Mouse (Mus musculus): ENCODE measurements around the gene Kcnip2. TPM values are rescaled to one million over a fixed set of nuclear protein-coding genes. Genes with fewer than 3 reads are reported as not detected.

Gene Kcnip2
- total and polyA plus RNA-seq, 3 experiments = not detected

DNA sequence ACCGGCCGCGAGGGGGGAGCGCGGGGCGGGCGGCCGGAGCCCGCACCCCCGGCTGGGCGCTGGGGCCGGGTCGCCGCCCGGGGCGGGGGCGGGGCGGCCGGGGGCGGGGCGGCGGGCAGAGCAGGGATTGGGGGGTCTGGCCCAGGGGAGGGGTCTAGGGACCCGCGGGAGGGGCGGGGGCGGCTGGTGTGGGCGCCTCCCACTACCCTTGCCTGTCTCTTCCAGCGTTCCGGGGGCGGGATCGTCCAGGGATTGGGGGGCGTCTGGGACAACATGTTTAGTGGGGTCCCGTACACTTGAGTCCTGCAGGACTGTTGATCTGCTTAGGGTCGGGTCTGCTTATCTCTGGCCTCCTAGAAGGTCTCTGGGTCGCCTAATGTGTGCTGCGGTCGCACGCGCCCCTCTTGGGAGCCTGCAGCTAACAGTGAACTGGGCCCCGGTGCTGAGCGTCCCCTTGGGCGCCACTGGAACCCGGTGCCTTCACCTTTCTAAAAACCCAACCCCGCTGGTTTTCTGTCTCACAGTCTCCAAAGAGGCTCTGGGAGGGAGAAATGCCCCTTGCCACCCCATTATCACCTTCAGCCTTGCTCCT is 72.8 kb downstream of the Kcnip2 start:
- H3K27me3 ChIP-seq (replicated peaks) = peaks cover 10% of the 10 kb centered on the region
- H3K4me1 ChIP-seq (ENCODE audit: control insufficient read depth in 1 of 2, insufficient read depth in 2 of 2) = peaks cover 2 to 17% of the 10 kb centered on the region in 2 experiments
- no peaks in the 10 kb centered on the region for H3K79me2 ChIP-seq (replicated peaks; ENCODE audit: control insufficient read depth, extremely low read depth, insufficient read depth, poor library complexity, severe bottlenecking)
- H3K4me3 ChIP-seq (replicated peaks in 1 of 3; ENCODE audit: low read depth in 2 of 3, low read length in 2 of 3, poor library complexity in 1 of 3) = no peak overlapping the region
- H3K27ac ChIP-seq (ENCODE audit: insufficient read depth, low read depth) = no peak overlapping the region
- dilution Hi-C loops (cut with MboI; ENCODE audit: extremely low pct_ligation_motif_present, extremely low pct_unique_long_range_greater_than_20kb, low sequenced_read_pairs) (no loop called here), in situ Hi-C loops (cut with MboI; ENCODE audit: low pct_ligation_motif_present, low pct_unique_long_range_greater_than_20kb, low sequenced_read_pairs) (loop anchor here (10.0 kb wide), 1 partner anchor 528 kb away; no protein-coding TSS in a partner anchor)
- DNase-seq (ENCODE audit: extremely low read depth) = no peak
- H3K9ac ChIP-seq (ENCODE audit: insufficient read depth, low read depth) = no peak overlapping the region
- no peak for TF ChIP-seq USF2 (conservative IDR thresholded peaks at IDR 0.05; ENCODE audit: low read depth, low read length)
- TF ChIP-seq ZMIZ1 (IDR thresholded peaks at IDR 0.05; ENCODE audit: low read depth, low read length) = no peak
- TF ChIP-seq CHD1 (IDR thresholded peaks at IDR 0.05; ENCODE audit: low read depth, low read length) = no peak
- no peak for TF ChIP-seq SIN3A (IDR thresholded peaks at IDR 0.05; ENCODE audit: low read length)
- TF ChIP-seq HCFC1 (IDR thresholded peaks at IDR 0.05; ENCODE audit: low read depth, low read length) = no peak
- TF ChIP-seq UBTF (IDR thresholded peaks at IDR 0.05; ENCODE audit: low read depth, low read length) = no peak
- no peak for TF ChIP-seq POLR2A (IDR thresholded peaks at IDR 0.05; ENCODE audit: low read depth, low read length)
- TF ChIP-seq RAD21 (IDR thresholded peaks at IDR 0.05; ENCODE audit: low read depth, low read length) = no peak
- TF ChIP-seq MEF2A (IDR thresholded peaks at IDR 0.05; ENCODE audit: borderline replicate concordance, low read depth, low read length) = no peak
- TF ChIP-seq NELFE (IDR thresholded peaks at IDR 0.05; ENCODE audit: low read depth, low read length) = no peak
- peaks cover 14% of the 10 kb centered on the region for H3K9me3 ChIP-seq (replicated peaks; ENCODE audit: low read length)
- peaks cover 0 to 13% of the 10 kb centered on the region in 2 experiments for H3K36me3 ChIP-seq (replicated peaks in 1 of 2; ENCODE audit: control insufficient read depth in 1 of 2, insufficient read depth in 1 of 2, low read length in 1 of 2)
- no peak overlapping the region for H3K4me2 ChIP-seq (ENCODE audit: insufficient read depth, low read depth, poor library complexity, severe bottlenecking)

DNA sequence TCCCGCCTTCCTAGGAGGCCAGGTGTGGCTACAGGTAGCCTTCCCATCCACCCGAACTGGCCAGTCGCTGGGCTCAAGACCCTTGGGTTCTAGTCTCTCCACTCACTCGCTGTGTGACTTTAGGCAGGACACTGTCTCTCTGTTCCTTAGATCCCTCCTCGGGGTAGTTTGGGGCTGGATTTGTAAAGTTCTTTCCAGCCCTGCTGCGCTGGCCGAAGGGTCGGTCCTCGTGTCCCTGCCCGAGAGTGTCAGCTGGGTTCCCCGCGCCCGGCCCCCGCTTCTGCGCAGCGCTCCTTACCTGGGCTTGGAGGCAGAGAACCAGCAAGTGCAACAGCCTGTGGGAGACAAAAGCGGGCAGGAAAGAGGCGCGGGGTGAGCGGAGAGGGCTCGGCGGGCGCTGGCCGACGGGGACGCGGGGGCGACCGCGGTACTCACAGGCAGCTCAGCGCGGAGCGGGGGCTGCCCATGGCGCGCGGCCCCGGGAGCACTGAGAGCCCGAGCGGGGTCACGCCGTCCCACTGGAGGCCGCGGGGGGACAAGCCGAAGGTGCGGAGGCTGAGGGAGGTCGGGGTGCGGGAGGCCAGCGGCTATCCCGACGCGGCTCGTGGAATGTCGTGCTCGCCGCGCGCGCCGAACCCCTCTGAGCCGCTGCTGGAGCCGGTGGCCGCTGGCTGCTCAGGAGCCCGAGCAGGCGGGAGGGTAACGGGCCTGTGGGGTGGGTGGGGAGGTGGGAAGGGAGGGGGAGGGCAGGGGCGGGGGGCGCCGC is 73.5 kb downstream of the Kcnip2 start, which contains the start of gene Fgf8:
Fgf8 (minus strand) TSS at position 698 of the 766 bp plus-strand sequence.
- Histone ChIP-seq H3K27me3 (replicated peaks) (peaks cover 12% of the 10 kb centered on the region), H3K9me3 (replicated peaks; ENCODE audit: low read length) (peaks cover 14% of the 10 kb centered on the region), H3K4me2 (ENCODE audit: insufficient read depth, low read depth, poor library complexity, severe bottlenecking) (no peak within 1 kb of the TSS), H3K4me3 (replicated peaks in 1 of 3; ENCODE audit: low read depth in 2 of 3, low read length in 2 of 3, poor library complexity in 1 of 3) (no peak within 1 kb of the TSS), H3K36me3 (replicated peaks in 1 of 2; ENCODE audit: control insufficient read depth in 1 of 2, insufficient read depth in 1 of 2, low read length in 1 of 2) (peaks cover 0 to 11% of the 10 kb centered on the region in 2 experiments), H3K79me2 (replicated peaks; ENCODE audit: control insufficient read depth, extremely low read depth, insufficient read depth, poor library complexity, severe bottlenecking) (no peaks in the 10 kb centered on the region), H3K4me1 (ENCODE audit: control insufficient read depth in 1 of 2, insufficient read depth in 2 of 2) (peaks cover 2 to 14% of the 10 kb centered on the region in 2 experiments), H3K27ac (ENCODE audit: insufficient read depth, low read depth) (no peak within 1 kb of the TSS), H3K9ac (ENCODE audit: insufficient read depth, low read depth) (no peak within 1 kb of the TSS)
- in situ Hi-C loops (cut with MboI; ENCODE audit: low pct_ligation_motif_present, low pct_unique_long_range_greater_than_20kb, low sequenced_read_pairs) = loop anchor here (10.0 kb wide), 1 partner anchor 528 kb away; no protein-coding TSS in a partner anchor
- DNase-seq (ENCODE audit: extremely low read depth) = no peak
- dilution Hi-C loops (cut with MboI; ENCODE audit: extremely low pct_ligation_motif_present, extremely low pct_unique_long_range_greater_than_20kb, low sequenced_read_pairs) = no loop called here
- TF ChIP-seq USF2 (conservative IDR thresholded peaks at IDR 0.05; ENCODE audit: low read depth, low read length) (no peak), USF1 (IDR thresholded peaks at IDR 0.05; ENCODE audit: low read depth, low read length) (no peak), UBTF (IDR thresholded peaks at IDR 0.05; ENCODE audit: low read depth, low read length) (no peak), ZMIZ1 (IDR thresholded peaks at IDR 0.05; ENCODE audit: low read depth, low read length) (no peak), MXI1 (IDR thresholded peaks at IDR 0.05; ENCODE audit: low read depth, low read length) (no peak), CHD1 (IDR thresholded peaks at IDR 0.05; ENCODE audit: low read depth, low read length) (no peak), RAD21 (IDR thresholded peaks at IDR 0.05; ENCODE audit: low read depth, low read length) (no peak), TCF12 (IDR thresholded peaks at IDR 0.05; ENCODE audit: low read depth, low read length) (no peak), CTCF (conservative IDR thresholded peaks at IDR 0.05 in 1 of 2, IDR thresholded peaks at IDR 0.05 in 1 of 2; ENCODE audit: low read depth in 2 of 2, low read length in 2 of 2) (no peak), RCOR1 (conservative IDR thresholded peaks at IDR 0.05; ENCODE audit: low read depth, low read length) (no peak), HCFC1 (IDR thresholded peaks at IDR 0.05; ENCODE audit: low read depth, low read length) (no peak)

Other genes starting within 250 kb of the Kcnip2 start
- 3.2 and 4.5 TPM in 2 replicates for gene Fbxw4, start 155.7 kb downstream of the Kcnip2 start, total RNA-seq (2012; rRNA removed)
- gene Fbxw4, start 155.7 kb downstream of the Kcnip2 start, total RNA-seq (2014; rRNA removed) = 4.8 and 7.5 TPM in 2 replicates
- 5.5 and 8.6 TPM in 2 replicates for gene Fbxw4, start 155.7 kb downstream of the Kcnip2 start, polyA plus RNA-seq (2012; ENCODE audit: insufficient read length, low read depth)
- gene Fgf8, start 73.1 kb downstream of the Kcnip2 start, total RNA-seq (2012; rRNA removed) = not detected in 2 replicates
- gene Fgf8, start 73.1 kb downstream of the Kcnip2 start, total RNA-seq (2014; rRNA removed) = not detected in 2 replicates
- not detected in 2 replicates for gene Fgf8, start 73.1 kb downstream of the Kcnip2 start, polyA plus RNA-seq (2012; ENCODE audit: insufficient read length, low read depth)
- gene Npm3, start 66.5 kb downstream of the Kcnip2 start, total RNA-seq (2012; rRNA removed) = 189 and 220 TPM in 2 replicates
- gene Npm3, start 66.5 kb downstream of the Kcnip2 start, total RNA-seq (2014; rRNA removed) = 225 and 248 TPM in 2 replicates
- 237 TPM in 2 replicates for gene Npm3, start 66.5 kb downstream of the Kcnip2 start, polyA plus RNA-seq (2012; ENCODE audit: insufficient read length, low read depth)
- 63.9 and 69.8 TPM in 2 replicates for gene Mgea5, start 32.2 kb downstream of the Kcnip2 start, total RNA-seq (2012; rRNA removed)
- 69.4 and 78.7 TPM in 2 replicates for gene Mgea5, start 32.2 kb downstream of the Kcnip2 start, total RNA-seq (2014; rRNA removed)
- 66.4 and 68.7 TPM in 2 replicates for gene Mgea5, start 32.2 kb downstream of the Kcnip2 start, polyA plus RNA-seq (2012; ENCODE audit: insufficient read length, low read depth)
- gene Armh3, start 182.4 kb upstream of the Kcnip2 start, total RNA-seq (2012; rRNA removed) = 1.9 and 2.2 TPM in 2 replicates
- 1.1 and 1.3 TPM in 2 replicates for gene Armh3, start 182.4 kb upstream of the Kcnip2 start, total RNA-seq (2014; rRNA removed)
- 4.3 and 4.9 TPM in 2 replicates for gene Armh3, start 182.4 kb upstream of the Kcnip2 start, polyA plus RNA-seq (2012; ENCODE audit: insufficient read length, low read depth)
- gene Hps6, start 187.4 kb upstream of the Kcnip2 start, total RNA-seq (2012; rRNA removed) = 10.5 and 10.6 TPM in 2 replicates
- gene Hps6, start 187.4 kb upstream of the Kcnip2 start, total RNA-seq (2014; rRNA removed) = 6.0 and 6.7 TPM in 2 replicates
- gene Hps6, start 187.4 kb upstream of the Kcnip2 start, polyA plus RNA-seq (2012; ENCODE audit: insufficient read length, low read depth) = 5.1 and 5.8 TPM in 2 replicates
- 21.2 and 26.1 TPM in 2 replicates for gene Pprc1, start 228.8 kb upstream of the Kcnip2 start, total RNA-seq (2012; rRNA removed)
- 9.2 and 13.0 TPM in 2 replicates for gene Pprc1, start 228.8 kb upstream of the Kcnip2 start, total RNA-seq (2014; rRNA removed)
- gene Pprc1, start 228.8 kb upstream of the Kcnip2 start, polyA plus RNA-seq (2012; ENCODE audit: insufficient read length, low read depth) = 65.0 and 68.7 TPM in 2 replicates
- 56.9 and 63.1 TPM in 2 replicates for gene Ldb1, start 229.2 kb upstream of the Kcnip2 start, total RNA-seq (2012; rRNA removed)
- gene Ldb1, start 229.2 kb upstream of the Kcnip2 start, total RNA-seq (2014; rRNA removed) = 59.2 and 67.6 TPM in 2 replicates
- gene Ldb1, start 229.2 kb upstream of the Kcnip2 start, polyA plus RNA-seq (2012; ENCODE audit: insufficient read length, low read depth) = 114 and 120 TPM in 2 replicates